Mouse (Mus musculus) monocyte, adult 2 months (primary cell): ENCODE data around the gene Msi2.
A peak's percentile ranks its signal among the peaks of the same experiment; 100 is the strongest.

ENCODE experiments used
- DNase-seq, 2 experiments: peaks; one replicate each; pipeline ENCODE4 v3.0.0; 2022; ENCODE audit warnings: low spot score in 2 of 2, low read depth in 1 of 2

Msi2 gene

GRCm38 (mm10) chr11:88638254-88638653, 80.1 kb downstream of the Msi2 start:
- DNase-seq: no peak

- no peak for DNase-seq
Measured at GRCm38 (mm10) chr11:88636934-88637333, 81.4 kb downstream of the Msi2 start.

GRCm38 (mm10) chr11:88636319-88636718, 82.0 kb downstream of the Msi2 start:
- no peak for DNase-seq

- DNase-seq: no peak
Measured at GRCm38 (mm10) chr11:88634627-88635026, 83.7 kb downstream of the Msi2 start.

GRCm38 (mm10) chr11:88631932-88632230, 86.4 kb downstream of the Msi2 start:
- no peak for DNase-seq

- DNase-seq: no peak
Measured at GRCm38 (mm10) chr11:88631084-88631931, 87.0 kb downstream of the Msi2 start.

- DNase-seq: no peak
Measured at GRCm38 (mm10) chr11:88629619-88630018, 88.7 kb downstream of the Msi2 start.

- DNase-seq: no peak
Measured at GRCm38 (mm10) chr11:88629165-88629564, 89.1 kb downstream of the Msi2 start.

- DNase-seq: no peak
Measured at GRCm38 (mm10) chr11:88628676-88629075, 89.6 kb downstream of the Msi2 start.

GRCm38 (mm10) chr11:88627327-88627726, 91.0 kb downstream of the Msi2 start:
- DNase-seq: no peak

- DNase-seq: no peak
Measured at GRCm38 (mm10) chr11:88626576-88626975, 91.7 kb downstream of the Msi2 start.

GRCm38 (mm10) chr11:88626061-88626460, 92.3 kb downstream of the Msi2 start:
- no peak for DNase-seq

- no peak for DNase-seq
Measured at GRCm38 (mm10) chr11:88625063-88625462, 93.2 kb downstream of the Msi2 start.

GRCm38 (mm10) chr11:88624627-88625026, 93.7 kb downstream of the Msi2 start:
- no peak for DNase-seq

- DNase-seq: no peak
Measured at GRCm38 (mm10) chr11:88623671-88624070, 94.6 kb downstream of the Msi2 start.

- DNase-seq: no peak
Measured at GRCm38 (mm10) chr11:88622496-88622895, 95.8 kb downstream of the Msi2 start.

GRCm38 (mm10) chr11:88621789-88622188, 96.5 kb downstream of the Msi2 start:
- no peak for DNase-seq

GRCm38 (mm10) chr11:88620158-88620973, 97.9 kb downstream of the Msi2 start:
- no peak for DNase-seq

- no peak for DNase-seq
Measured at GRCm38 (mm10) chr11:88619468-88620157, 98.7 kb downstream of the Msi2 start.

- DNase-seq: peak in 1 of 2 experiments; percentile 14
Measured at GRCm38 (mm10) chr11:88618732-88619309, 99.5 kb downstream of the Msi2 start.

GRCm38 (mm10) chr11:88618005-88618501, 100.3 kb downstream of the Msi2 start:
- no peak for DNase-seq
